Mouse (Mus musculus): ENCODE results near the gene Pacs2.

The Pacs2 gene

DNA sequence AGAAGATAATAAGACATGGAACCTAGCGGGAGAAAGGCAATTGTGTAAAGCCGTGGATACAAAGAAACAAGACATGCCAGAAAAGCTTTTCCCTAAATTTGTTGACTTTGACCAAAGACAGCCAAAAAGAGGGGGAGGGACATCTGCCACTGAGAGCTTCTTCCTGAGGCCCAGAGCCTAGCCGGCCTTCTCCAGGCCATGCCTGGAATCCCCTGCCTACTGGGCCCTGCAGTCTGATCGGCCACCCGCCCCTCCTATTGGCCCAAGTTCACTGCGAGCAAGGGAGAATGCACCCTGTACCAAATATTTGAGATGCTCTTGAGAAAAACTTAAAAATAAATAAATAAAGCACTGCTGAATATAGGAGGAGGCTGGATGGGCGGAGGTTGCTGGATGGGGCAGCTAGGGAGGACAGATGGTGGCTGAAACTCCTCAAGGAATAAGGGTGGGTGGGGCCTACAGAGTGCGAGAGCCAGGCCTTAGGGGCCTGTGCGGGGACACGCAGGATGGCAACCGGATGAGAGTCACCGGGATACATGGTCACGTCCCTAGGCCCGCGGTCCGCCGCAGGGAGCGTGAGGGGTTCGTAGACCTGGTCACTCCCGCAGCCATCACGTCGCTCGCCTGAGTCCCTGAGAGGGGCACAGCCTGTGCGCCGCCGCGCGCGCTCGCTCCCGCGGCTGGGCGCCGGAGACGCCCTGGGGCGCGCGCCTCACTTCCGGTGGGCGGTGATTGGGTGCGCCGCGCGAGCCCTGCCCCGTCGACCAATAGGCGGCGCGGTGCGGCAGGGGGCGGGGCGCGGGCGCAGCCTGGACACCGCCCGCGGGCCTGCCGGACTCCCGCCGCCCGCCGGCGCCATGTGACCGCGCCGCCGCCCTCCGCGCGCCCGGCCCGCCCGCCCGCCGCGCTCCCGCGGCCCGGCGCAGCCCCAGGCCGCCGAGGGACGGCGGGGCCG, at the start of gene Pacs2:
Gene Pacs2 (plus strand): TSS at position 905 of the 955 bp plus-strand sequence.
- peak; percentile 85 for ATAC-seq (ENCODE audit: insufficient number of reproducible peaks, low FRiP score, low TSS enrichment)

- ATAC-seq (ENCODE audit: insufficient number of reproducible peaks, low FRiP score, low TSS enrichment) = no peak
Measured at GRCm38 (mm10) chr12:112965783-112966182, 48.5 kb upstream of the Pacs2 start.

GRCm38 (mm10) chr12:112968943-112969342, 45.4 kb upstream of the Pacs2 start:
- ATAC-seq (ENCODE audit: insufficient number of reproducible peaks, low FRiP score, low TSS enrichment) = no peak

GRCm38 (mm10) chr12:112969616-112970015, 44.7 kb upstream of the Pacs2 start:
- no peak for ATAC-seq (ENCODE audit: insufficient number of reproducible peaks, low FRiP score, low TSS enrichment)

DNA sequence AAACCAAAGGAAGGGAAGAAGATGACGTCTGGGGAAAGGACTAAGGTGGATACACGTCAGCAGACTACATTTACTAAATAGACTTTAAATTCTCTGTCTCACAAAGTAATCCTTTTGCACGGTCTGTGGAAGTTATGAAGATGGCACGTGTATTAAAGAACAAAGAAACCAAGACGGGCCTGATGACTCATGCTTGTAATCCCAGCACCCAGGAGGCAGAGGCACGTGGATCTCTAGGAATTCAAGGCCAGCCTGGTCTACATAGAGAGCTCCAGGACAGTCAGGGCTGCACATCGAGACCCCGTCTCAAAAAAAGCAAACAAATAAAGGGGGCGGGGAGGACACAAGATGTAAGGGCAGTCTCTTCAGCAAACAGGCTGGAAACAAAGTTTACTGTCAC, 39.6 kb upstream of the Pacs2 start:
- ATAC-seq (ENCODE audit: insufficient number of reproducible peaks, low FRiP score, low TSS enrichment) = no peak

- peak; percentile 91 for ATAC-seq (ENCODE audit: insufficient number of reproducible peaks, low FRiP score, low TSS enrichment)
Measured at GRCm38 (mm10) chr12:112976371-112977073, 37.8 kb upstream of the Pacs2 start, which contains the start of gene Btbd6. TSS of gene Btbd6 (plus strand) at chr12:112976482.

- ATAC-seq (ENCODE audit: insufficient number of reproducible peaks, low FRiP score, low TSS enrichment) = no peak
Measured at GRCm38 (mm10) chr12:112977156-112977555, 37.2 kb upstream of the Pacs2 start.

GRCm38 (mm10) chr12:112982031-112982430, 32.3 kb upstream of the Pacs2 start:
- no peak for ATAC-seq (ENCODE audit: insufficient number of reproducible peaks, low FRiP score, low TSS enrichment)

DNA sequence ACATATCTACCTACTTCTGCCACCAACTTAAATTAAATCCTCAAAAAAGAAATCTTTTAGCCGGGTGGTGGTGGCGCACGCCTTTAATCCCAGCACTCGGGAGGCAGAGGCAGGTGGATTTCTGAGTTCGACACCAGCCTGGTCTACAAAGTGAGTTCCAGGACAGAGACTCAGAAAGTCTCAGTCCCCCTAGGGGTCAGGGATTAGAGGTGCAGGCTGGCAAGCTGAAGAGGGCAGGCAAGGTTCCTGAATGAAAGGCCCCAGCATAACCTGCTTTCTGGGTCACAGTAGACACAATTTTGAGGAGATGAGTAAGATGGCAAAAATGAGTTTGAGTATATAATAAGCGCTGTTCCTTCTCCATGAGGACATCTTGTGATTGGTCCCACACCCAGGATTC, 29.0 kb upstream of the Pacs2 start:
- no peak for ATAC-seq (ENCODE audit: insufficient number of reproducible peaks, low FRiP score, low TSS enrichment)

GRCm38 (mm10) chr12:112987877-112988276, 26.4 kb upstream of the Pacs2 start:
- no peak for ATAC-seq (ENCODE audit: insufficient number of reproducible peaks, low FRiP score, low TSS enrichment)

- ATAC-seq (ENCODE audit: insufficient number of reproducible peaks, low FRiP score, low TSS enrichment) = no peak
Measured at GRCm38 (mm10) chr12:112990706-112991405, 23.5 kb upstream of the Pacs2 start.

DNA sequence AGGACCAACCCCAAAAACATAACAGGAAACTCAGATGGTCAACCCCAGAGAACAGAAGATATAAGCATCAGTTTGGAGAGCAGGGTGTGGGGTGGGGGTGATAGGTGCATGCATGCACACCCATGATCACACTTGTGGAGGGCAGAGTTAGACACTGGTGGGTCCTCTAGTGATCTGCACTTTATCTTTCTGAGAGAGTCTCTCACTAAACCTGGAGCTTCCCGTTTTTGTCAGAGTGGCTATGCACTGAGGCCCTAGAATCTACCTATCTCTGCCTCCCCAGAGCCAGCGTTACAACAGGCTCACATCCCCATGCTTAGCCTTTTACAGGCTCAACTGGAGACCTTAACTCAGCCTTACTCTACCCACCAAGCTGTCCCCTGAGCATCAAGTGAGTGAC, 22.9 kb upstream of the Pacs2 start:
- ATAC-seq (ENCODE audit: insufficient number of reproducible peaks, low FRiP score, low TSS enrichment) = no peak

DNA sequence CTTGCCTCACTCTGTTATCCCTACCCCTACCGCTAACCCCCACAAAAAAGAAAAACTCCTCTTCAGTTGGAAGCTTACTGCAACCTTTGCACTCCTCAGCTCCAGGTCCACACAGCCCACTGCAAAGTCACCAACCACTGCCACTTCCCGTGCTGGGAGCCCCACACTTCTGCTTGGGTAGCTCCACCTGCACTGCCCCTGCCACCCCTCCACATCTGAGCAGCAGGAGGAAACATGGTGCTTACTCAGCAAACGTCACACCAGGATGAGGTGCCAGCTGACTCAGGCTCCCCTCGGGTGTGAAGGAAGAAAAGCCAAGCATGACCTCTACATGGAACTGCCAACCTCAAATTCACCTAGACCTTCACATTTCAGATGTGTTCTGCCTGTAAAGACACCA, 20.2 kb upstream of the Pacs2 start:
- ATAC-seq (ENCODE audit: insufficient number of reproducible peaks, low FRiP score, low TSS enrichment) = no peak

DNA sequence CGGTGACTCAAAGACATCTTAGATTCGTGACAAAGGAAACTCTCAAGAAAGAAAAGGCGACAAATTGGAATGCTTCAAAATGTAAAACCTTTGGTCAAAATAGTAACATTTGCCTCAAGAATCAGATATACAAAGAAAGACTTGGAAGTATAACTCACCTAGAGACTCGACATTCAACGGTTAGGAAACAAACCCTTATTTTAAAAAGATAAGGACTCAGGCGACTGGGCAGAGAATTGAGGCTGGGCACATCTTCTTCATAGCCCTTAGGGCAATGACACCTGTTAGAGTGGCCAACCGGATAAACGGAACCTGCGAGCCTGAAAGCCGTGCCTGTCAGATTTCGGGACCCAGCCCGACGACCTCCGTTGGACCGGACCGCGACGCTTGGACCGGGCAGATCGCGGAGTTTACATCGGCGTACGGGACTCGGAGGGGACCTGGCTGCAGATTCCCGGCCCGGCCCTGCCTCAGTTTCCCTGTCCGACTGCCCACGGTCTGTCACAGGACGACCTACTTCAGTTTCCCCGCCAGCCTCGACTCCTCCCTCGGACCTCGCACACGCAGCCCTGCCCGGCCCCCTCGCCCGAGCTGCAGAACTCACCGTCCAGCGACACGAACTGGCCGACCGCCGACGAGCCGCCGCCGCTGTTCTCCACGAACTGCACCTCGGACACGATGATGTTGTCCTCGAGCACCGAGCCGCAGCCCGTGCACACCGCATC, 14.6 kb upstream of the Pacs2 start:
- ATAC-seq (ENCODE audit: insufficient number of reproducible peaks, low FRiP score, low TSS enrichment) = no peak; the same call in 1 of the 2 replicates

- peak; percentile 92 for ATAC-seq (ENCODE audit: insufficient number of reproducible peaks, low FRiP score, low TSS enrichment)
Measured at GRCm38 (mm10) chr12:113000294-113001132, 13.8 kb upstream of the Pacs2 start, which contains the start of gene Brf1. TSS of gene Brf1 (minus strand) at chr12:113000704.

DNA sequence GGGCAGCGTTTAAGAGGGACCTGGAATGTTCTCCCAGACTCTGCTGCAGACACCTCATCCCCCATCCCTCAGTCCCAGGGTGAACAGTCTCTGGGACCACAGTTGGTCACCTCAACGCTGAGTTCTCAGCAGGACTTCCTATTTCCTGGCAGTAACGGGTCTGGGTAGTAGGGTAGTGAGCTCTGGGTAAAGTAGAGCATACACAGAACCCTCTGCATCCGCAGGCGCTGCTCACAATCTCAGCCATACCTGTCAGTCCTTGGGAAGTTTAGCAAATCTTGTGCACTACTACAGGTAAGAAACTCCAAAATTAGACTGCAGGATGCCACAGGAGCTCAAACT, 13.2 kb upstream of the Pacs2 start:
- no peak for ATAC-seq (ENCODE audit: insufficient number of reproducible peaks, low FRiP score, low TSS enrichment)

DNA sequence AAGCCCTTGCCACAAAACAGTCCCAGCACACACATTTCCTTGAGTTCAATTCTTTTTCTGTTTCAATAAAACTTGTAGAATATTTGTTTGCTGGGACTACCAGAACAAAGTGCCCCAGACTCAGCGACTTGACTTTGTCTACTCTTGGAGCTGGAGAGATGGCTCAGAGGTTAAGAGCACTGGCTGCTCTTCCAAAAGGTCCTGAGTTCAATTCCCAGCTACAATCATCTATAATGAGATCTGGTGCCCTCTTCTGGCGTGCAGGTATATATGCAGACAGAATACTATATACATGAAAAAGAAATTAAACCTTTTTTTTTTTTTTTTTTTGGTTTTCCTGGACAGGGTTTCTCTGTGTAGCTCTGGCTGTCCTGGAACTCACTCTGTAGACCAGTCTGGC, 11.6 kb upstream of the Pacs2 start:
- ATAC-seq (ENCODE audit: insufficient number of reproducible peaks, low FRiP score, low TSS enrichment) = no peak

DNA sequence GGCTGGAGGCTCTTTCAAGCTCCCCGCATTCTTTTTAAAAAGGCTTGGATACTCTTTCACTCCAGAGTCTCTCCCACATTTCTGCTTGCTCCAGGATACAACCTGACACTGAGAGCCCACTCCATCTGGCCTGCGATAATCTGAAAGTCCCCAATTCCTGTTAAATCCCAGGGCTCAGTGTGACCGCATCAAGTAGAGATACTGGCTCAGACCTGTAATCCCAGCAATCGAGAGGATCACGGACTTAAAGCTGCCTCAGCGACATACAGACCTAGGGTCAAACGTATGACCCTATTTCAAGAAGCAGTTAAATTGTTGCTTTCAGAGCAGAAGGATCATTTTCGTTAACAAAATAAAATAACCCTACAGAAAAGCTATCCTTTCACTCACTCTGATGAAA, 10.3 kb upstream of the Pacs2 start:
- ATAC-seq (ENCODE audit: insufficient number of reproducible peaks, low FRiP score, low TSS enrichment) = no peak

- ATAC-seq (ENCODE audit: insufficient number of reproducible peaks, low FRiP score, low TSS enrichment) = no peak
Measured at GRCm38 (mm10) chr12:113004993-113005392, 9.3 kb upstream of the Pacs2 start.
